Mouse (Mus musculus) stomach, embryonic 15.5 days (tissue): ENCODE data around the gene Plxna2. TPM values are rescaled to one million over a fixed set of nuclear protein-coding genes. Genes with fewer than 3 reads are reported as not detected.

Experiments
- ATAC-seq: fragments of 200-750 bp; cut with Nextera tagmentation; 2 replicates; pipeline ENCODE4 v1.8.0; 2017; ENCODE audit warnings: low read depth, moderate number of reproducible peaks, moderate TSS enrichment; ENCODE audit not compliant: insufficient read depth, low FRiP score
- H3K27ac ChIP-seq: fragments of 300-500 bp; sonication (generic); 2 replicates; pipeline ENCODE4 v1.5.1; 2015; ENCODE audit warnings: mild to moderate bottlenecking, inconsistent platforms
- H3K27me3 ChIP-seq: fragments of 300-500 bp; sonication (generic); replicated peaks from 2 replicates; pipeline ENCODE4 v1.6.1; 2015; ENCODE audit warnings: inconsistent platforms
- H3K36me3 ChIP-seq: fragments of 300-500 bp; sonication (generic); 2 replicates; pipeline ENCODE4 v1.6.1; 2015; ENCODE audit warnings: inconsistent platforms
- H3K4me1 ChIP-seq: fragments of 300-500 bp; sonication (generic); 2 replicates; pipeline ENCODE4 v1.6.1; 2015; ENCODE audit warnings: inconsistent platforms
- H3K4me2 ChIP-seq: fragments of 300-500 bp; sonication (generic); 2 replicates; pipeline ENCODE4 v1.6.1; 2015; ENCODE audit warnings: mild to moderate bottlenecking, inconsistent platforms
- H3K4me3 ChIP-seq: fragments of 300-500 bp; sonication (generic); replicated peaks from 2 replicates; pipeline ENCODE4 v1.5.1; 2015; ENCODE audit warnings: inconsistent platforms
- H3K9ac ChIP-seq: fragments of 300-500 bp; sonication (generic); 2 replicates; pipeline ENCODE4 v1.6.1; 2015; ENCODE audit warnings: inconsistent platforms
- H3K9me3 ChIP-seq: fragments of 300-500 bp; sonication (generic); 2 replicates; pipeline ENCODE4 v1.6.1; 2016; ENCODE audit warnings: inconsistent platforms
- WGBS: fragments of 180-500 bp; shearing (Covaris S2); methylation state at CpG from one replicate; pipeline ENCODE4 v1.1.7; 2015; 5-methylcytosine and 5-hydroxymethylcytosine counted together
- polyA plus RNA-seq: library from polyadenylated mRNA; unstranded; fragments of >200 nt; fragmentation: Nextera tagmentation; extraction: Ambion mirVana; gene quantifications from 2 replicates; pipeline ENCODE4 v1.2.1, GENCODE M21; 2015

The Plxna2 gene
- polyA plus RNA-seq, 1 experiment from 2014 or later, result 6.6 TPM

GRCm38 (mm10) chr1:194761432-194762212 is 143.6 kb downstream of the Plxna2 start:
- peak; percentile 31; the same call in 1 of the 2 replicates for ATAC-seq
- Histone ChIP-seq H3K4me3 (no peak overlapping the region), H3K9me3 (no peaks in the 10 kb centered on the region), H3K4me2 (no peak overlapping the region), H3K4me1 (no peaks in the 10 kb centered on the region), H3K36me3 (no peaks in the 10 kb centered on the region), H3K27me3 (no peaks in the 10 kb centered on the region), H3K9ac (no peak overlapping the region), H3K27ac (no peak overlapping the region)
- 73% methylated on average over 2 of the region's 2 CpGs for WGBS

- 61% methylated on average over 5 of the region's 5 CpGs for WGBS
- H3K9me3 ChIP-seq, result no peaks in the 10 kb centered on the region
Measured at GRCm38 (mm10) chr1:194762896-194763295, 144.9 kb downstream of the Plxna2 start.

GRCm38 (mm10) chr1:194764951-194765350 is 146.9 kb downstream of the Plxna2 start:
- H3K9me3 ChIP-seq, result no peaks in the 10 kb centered on the region
- H3K9ac ChIP-seq, result no peak overlapping the region
- H3K4me1 ChIP-seq, result no peaks in the 10 kb centered on the region
- no peak overlapping the region for H3K4me2 ChIP-seq
- H3K27ac ChIP-seq, result no peak overlapping the region
- H3K27me3 ChIP-seq, result no peaks in the 10 kb centered on the region
- H3K4me3 ChIP-seq, result no peak overlapping the region
- no peak for ATAC-seq
- no peaks in the 10 kb centered on the region for H3K36me3 ChIP-seq

More at GRCm38 (mm10) chr1:194762896-194763295, 144.9 kb downstream of the Plxna2 start:
- no peaks in the 10 kb centered on the region for H3K4me1 ChIP-seq
- no peak overlapping the region for H3K4me3 ChIP-seq
- no peaks in the 10 kb centered on the region for H3K36me3 ChIP-seq
- H3K27me3 ChIP-seq, result no peaks in the 10 kb centered on the region
- no peak overlapping the region for H3K27ac ChIP-seq
- H3K4me2 ChIP-seq, result no peak overlapping the region
- H3K9ac ChIP-seq, result no peak overlapping the region
- no peak for ATAC-seq

GRCm38 (mm10) chr1:194768799-194769198 is 150.8 kb downstream of the Plxna2 start:
- Histone ChIP-seq H3K9ac (no peak overlapping the region), H3K4me2 (no peak overlapping the region), H3K27me3 (no peaks in the 10 kb centered on the region), H3K27ac (no peak overlapping the region), H3K36me3 (no peaks in the 10 kb centered on the region), H3K9me3 (no peaks in the 10 kb centered on the region), H3K4me3 (no peak overlapping the region), H3K4me1 (no peaks in the 10 kb centered on the region)
- ATAC-seq, result no peak
- WGBS, result 90% methylated on average over 1 of the region's 1 CpGs

GRCm38 (mm10) chr1:194772053-194772452 is 154.0 kb downstream of the Plxna2 start:
- ATAC-seq, result no peak
- no peaks in the 10 kb centered on the region for H3K4me1 ChIP-seq
- no peaks in the 10 kb centered on the region for H3K27me3 ChIP-seq
- no peaks in the 10 kb centered on the region for H3K9me3 ChIP-seq
- no peaks in the 10 kb centered on the region for H3K36me3 ChIP-seq
- H3K27ac ChIP-seq, result no peak overlapping the region
- no peak overlapping the region for H3K9ac ChIP-seq
- 53% methylated on average over 3 of the region's 3 CpGs for WGBS
- no peak overlapping the region for H3K4me2 ChIP-seq
- H3K4me3 ChIP-seq, result no peak overlapping the region

GRCm38 (mm10) chr1:194773899-194774298 is 155.9 kb downstream of the Plxna2 start:
- Histone ChIP-seq H3K36me3 (no peaks in the 10 kb centered on the region), H3K4me1 (no peaks in the 10 kb centered on the region), H3K27me3 (no peaks in the 10 kb centered on the region), H3K4me2 (no peak overlapping the region), H3K9me3 (no peaks in the 10 kb centered on the region), H3K4me3 (no peak overlapping the region), H3K27ac (no peak overlapping the region), H3K9ac (no peak overlapping the region)
- 47% methylated on average over 3 of the region's 3 CpGs for WGBS
- ATAC-seq, result no peak

- Histone ChIP-seq H3K27ac (no peak overlapping the region), H3K36me3 (no peaks in the 10 kb centered on the region), H3K4me2 (no peak overlapping the region), H3K27me3 (no peaks in the 10 kb centered on the region), H3K4me1 (no peaks in the 10 kb centered on the region), H3K9ac (no peak overlapping the region), H3K4me3 (no peak overlapping the region), H3K9me3 (no peaks in the 10 kb centered on the region)
- no peak for ATAC-seq
- 74% methylated on average over 2 of the region's 2 CpGs for WGBS
Measured at GRCm38 (mm10) chr1:194774350-194774749, 156.3 kb downstream of the Plxna2 start.

- ATAC-seq, result peak; percentile 87
Measured at GRCm38 (mm10) chr1:194774754-194775153, 156.7 kb downstream of the Plxna2 start.

GRCm38 (mm10) chr1:194775656-194776374 is 157.8 kb downstream of the Plxna2 start:
- H3K4me2 ChIP-seq, result no peak overlapping the region
- ATAC-seq, result no peak
- H3K4me1 ChIP-seq, result no peaks in the 10 kb centered on the region
- H3K27me3 ChIP-seq, result no peaks in the 10 kb centered on the region
- no peak overlapping the region for H3K27ac ChIP-seq
- no peak overlapping the region for H3K9ac ChIP-seq
- H3K9me3 ChIP-seq, result no peaks in the 10 kb centered on the region
- H3K36me3 ChIP-seq, result no peaks in the 10 kb centered on the region
- no peak overlapping the region for H3K4me3 ChIP-seq

More at GRCm38 (mm10) chr1:194774754-194775153, 156.7 kb downstream of the Plxna2 start:
- 79% methylated on average over 1 of the region's 1 CpGs for WGBS
- Histone ChIP-seq H3K4me2 (no peak overlapping the region), H3K27me3 (no peaks in the 10 kb centered on the region), H3K9ac (no peak overlapping the region), H3K9me3 (no peaks in the 10 kb centered on the region), H3K27ac (no peak overlapping the region), H3K4me3 (no peak overlapping the region), H3K36me3 (no peaks in the 10 kb centered on the region), H3K4me1 (no peaks in the 10 kb centered on the region)

GRCm38 (mm10) chr1:194776510-194777244 is 158.7 kb downstream of the Plxna2 start:
- Histone ChIP-seq H3K27ac (no peak overlapping the region), H3K4me1 (no peaks in the 10 kb centered on the region), H3K36me3 (no peaks in the 10 kb centered on the region), H3K9ac (no peak overlapping the region), H3K9me3 (no peaks in the 10 kb centered on the region), H3K4me2 (no peak overlapping the region), H3K4me3 (no peak overlapping the region), H3K27me3 (no peaks in the 10 kb centered on the region)
- 78% methylated on average over 5 of the region's 5 CpGs for WGBS
- no peak for ATAC-seq

- Histone ChIP-seq H3K4me1 (no peaks in the 10 kb centered on the region), H3K36me3 (no peaks in the 10 kb centered on the region), H3K9ac (no peak overlapping the region), H3K9me3 (no peaks in the 10 kb centered on the region), H3K27me3 (no peaks in the 10 kb centered on the region), H3K4me3 (no peak overlapping the region), H3K27ac (no peak overlapping the region), H3K4me2 (no peak overlapping the region)
- WGBS, result 83% methylated on average over 2 of the region's 2 CpGs
- no peak for ATAC-seq
Measured at GRCm38 (mm10) chr1:194777608-194778007, 159.6 kb downstream of the Plxna2 start.

GRCm38 (mm10) chr1:194780392-194780791 is 162.4 kb downstream of the Plxna2 start:
- no peaks in the 10 kb centered on the region for H3K4me1 ChIP-seq
- no peak overlapping the region for H3K27ac ChIP-seq
- no peak overlapping the region for H3K4me3 ChIP-seq
- H3K4me2 ChIP-seq, result no peak overlapping the region
- H3K9ac ChIP-seq, result no peak overlapping the region
- no peak for ATAC-seq
- WGBS, result 89% methylated on average over 3 of the region's 3 CpGs
- H3K9me3 ChIP-seq, result no peaks in the 10 kb centered on the region
- H3K27me3 ChIP-seq, result no peaks in the 10 kb centered on the region
- no peaks in the 10 kb centered on the region for H3K36me3 ChIP-seq
